Mouse (Mus musculus): ENCODE data around the gene Pip5k1c.

DNA sequence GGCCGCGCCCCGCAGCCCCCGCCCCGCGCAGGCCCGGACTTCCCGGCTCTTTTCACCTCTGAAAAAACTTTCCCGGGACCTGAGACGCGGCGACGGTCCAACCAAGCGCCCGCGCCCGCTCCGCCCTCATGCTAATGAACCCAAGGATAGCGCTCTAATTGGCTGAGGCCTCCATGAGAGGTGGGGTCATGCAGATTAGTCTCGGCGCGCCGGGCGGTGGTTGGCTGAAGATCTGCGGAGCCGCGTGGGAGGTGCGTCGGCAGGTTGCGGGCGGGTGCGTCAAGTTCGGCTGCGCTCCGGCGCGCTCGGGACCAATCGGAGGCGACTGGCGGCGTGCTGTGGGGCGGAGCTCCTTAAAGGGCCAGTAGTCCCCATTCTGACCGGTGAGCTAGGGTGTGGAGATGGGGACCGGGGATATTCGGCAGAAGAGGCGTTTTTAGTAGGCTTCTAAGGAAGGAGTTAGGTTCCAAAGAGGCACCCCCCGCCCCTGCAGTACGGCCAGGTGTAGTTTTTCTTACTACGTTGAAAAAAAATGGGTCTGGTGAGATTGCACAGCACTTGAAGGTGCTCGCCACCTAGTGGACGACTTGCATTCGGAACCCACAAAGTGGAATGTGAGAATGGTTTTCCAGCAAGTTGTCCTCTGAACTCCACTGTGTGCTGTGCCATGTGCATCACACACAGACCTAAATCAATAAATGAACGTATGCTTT, 57.7 kb downstream of the Pip5k1c start, which contains the start of gene Hmg20b:
- TF ChIP-seq MAFK (IDR thresholded peaks at IDR 0.05; ENCODE audit: insufficient read depth, low read depth, low read length) (no peak), ZC3H11A (IDR thresholded peaks at IDR 0.05; ENCODE audit: borderline replicate concordance, low read depth, low read length) (no peak), CHD2 (IDR thresholded peaks at IDR 0.05; ENCODE audit: low read depth, low read length) (0 out of 2 replicates have a peak, but pooled peaks have one; percentile 15)
